Mouse (Mus musculus) layer of hippocampus, adult 9-11 months (tissue): ENCODE results near the gene Sptbn1.

Experiments used
- DNase-seq: peaks from one replicate; pipeline ENCODE4 v3.0.0; 2022

Gene Sptbn1

DNA sequence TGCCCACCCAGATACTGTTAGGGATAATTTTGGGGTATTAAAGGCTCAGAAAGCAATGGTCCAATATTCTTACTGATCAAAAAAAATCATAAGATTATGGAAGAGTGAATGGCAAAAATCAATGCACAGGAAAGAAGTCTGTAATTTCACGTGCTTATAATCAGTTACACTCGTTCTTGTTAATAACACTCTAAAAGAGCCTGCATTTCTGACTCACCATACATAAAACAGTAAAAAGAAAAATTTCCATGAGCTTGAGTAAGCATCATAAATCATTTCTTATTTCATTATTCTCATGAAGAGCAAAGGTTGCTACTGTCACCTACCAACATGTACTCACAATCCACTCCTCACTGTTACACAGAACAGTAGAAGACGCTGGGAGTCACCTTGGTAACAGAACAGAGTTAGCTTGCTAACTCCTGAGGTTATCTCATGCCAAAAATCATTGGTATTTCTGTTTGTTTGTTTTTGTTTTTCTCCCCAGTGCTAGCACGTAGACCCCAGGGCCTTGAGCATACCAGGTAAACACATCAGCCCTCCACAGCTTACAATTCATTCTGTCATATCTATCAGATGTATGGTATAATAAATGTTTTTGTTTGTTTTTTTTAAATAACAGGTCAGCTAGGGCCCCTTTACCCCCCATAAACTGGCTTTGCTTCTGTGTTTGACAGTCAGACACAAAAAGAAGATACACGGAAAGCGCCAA, 57.7 kb downstream of the Sptbn1 start:
- no peak for DNase-seq

GRCm38 (mm10) chr11:30209495-30209894, 58.5 kb downstream of the Sptbn1 start:
- DNase-seq: no peak

- DNase-seq: no peak
Measured at GRCm38 (mm10) chr11:30204398-30204797, 63.6 kb downstream of the Sptbn1 start.

GRCm38 (mm10) chr11:30200391-30200790, 67.6 kb downstream of the Sptbn1 start:
- no peak for DNase-seq

DNA sequence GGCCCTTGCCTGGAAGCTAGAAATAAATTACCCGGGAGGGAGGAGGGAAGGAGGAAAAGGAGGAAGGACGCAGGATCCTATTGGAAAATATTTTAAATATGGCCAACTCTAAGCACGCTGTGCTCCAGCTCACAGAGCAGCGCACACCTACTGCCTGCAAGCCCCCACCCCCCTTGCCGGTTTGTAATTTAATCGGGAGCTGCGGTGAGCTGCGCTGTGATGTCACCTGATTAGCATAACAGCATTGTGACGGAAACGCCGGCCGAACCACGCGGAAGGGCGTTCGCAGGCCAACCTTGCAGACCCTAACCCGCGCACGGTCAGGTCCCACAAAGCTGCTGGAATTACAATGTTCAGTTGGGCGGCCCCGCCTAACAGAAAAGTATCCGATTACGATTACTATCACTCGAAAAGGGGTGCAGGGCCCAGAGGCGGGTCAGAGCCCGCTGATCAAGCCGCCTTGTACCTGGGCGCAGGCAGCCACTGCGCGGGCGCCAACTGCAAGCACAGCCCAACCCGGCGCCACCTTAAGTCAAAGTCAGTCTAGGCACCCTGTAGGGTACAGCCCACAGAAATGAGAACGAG, 69.8 kb downstream of the Sptbn1 start:
- DNase-seq: no peak

GRCm38 (mm10) chr11:30197564-30198090, 70.3 kb downstream of the Sptbn1 start:
- no peak for DNase-seq

DNA sequence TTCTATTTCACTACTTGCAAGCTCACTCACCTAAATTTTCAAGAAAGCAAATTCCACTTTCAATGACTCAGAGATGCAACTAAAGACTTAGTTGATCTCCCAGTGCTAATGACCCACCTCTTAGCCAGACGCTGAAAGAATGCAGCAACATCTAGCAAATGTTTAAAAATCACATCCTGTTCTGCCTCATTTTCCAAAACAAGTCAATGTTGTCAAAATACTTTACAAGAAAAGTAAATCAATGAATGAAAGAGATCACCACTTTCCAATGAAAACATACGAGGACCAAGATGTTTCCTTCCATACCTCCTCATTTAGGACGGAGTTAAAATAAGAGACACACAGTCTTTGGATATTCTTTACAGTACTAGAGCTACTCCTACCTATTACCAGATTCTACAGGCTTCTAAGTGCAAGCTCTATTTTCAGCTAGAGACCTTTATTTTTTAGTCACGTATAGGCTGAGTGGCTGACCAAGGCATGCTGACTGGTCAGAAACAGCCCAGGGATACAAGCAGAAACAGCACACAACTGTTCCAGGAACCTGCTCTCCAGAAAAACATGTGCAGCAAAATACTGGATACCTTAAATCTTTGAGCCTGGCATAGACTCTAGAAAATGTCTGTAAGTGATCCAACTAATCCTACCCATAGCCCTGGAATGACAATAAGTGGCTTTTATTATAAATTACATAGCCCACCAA, 71.5 kb downstream of the Sptbn1 start:
- DNase-seq: no peak

GRCm38 (mm10) chr11:30195756-30196155, 72.2 kb downstream of the Sptbn1 start:
- no peak for DNase-seq

- no peak for DNase-seq
Measured at GRCm38 (mm10) chr11:30194800-30195199, 73.2 kb downstream of the Sptbn1 start.

- no peak for DNase-seq
Measured at GRCm38 (mm10) chr11:30190959-30191358, 77.0 kb downstream of the Sptbn1 start.

DNA sequence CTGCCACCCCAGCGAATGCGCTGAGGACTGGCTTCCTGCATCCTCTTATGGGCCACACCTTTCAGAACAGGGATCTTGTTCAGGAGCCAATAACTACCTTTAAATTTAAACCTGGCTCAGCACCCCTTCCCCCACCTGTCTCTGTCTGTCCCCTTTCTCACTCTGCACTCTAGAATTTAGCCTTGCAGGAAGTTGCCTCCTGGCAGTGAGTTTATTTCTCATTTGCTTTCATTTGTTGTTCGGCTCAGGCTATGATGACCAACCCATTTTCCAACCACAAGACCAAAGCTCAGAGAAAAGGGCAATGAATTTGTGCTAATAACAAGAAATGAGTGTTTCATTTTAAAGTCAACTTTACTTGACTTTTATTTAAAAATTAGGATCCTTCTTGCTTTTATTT, 77.9 kb downstream of the Sptbn1 start:
- DNase-seq: no peak

DNA sequence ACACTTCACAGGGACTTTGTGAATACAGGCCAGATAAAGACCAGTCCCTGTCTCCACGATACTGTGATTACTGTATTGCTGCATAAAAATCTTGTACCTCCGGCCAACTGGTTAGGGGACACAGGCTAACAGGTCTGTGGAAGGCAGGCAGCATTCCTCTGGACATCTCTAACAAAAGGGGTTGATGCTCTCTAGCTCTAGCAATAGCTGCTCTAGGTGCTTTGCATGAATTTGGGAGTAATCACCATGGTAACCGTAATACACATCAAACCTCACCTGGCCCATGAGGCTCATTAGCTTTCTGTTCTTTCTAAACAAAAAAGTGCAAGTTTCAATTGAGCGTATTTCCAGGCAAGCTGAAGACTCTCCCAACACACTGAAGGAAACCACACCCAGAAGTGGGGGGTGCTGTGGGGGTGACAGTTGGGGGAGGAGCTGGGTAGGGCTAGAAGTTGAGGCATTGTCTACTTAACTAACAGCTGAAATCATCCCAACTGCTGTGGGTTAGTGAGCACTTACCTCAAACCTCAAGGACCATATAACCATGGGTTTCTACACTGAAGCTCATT, 81.0 kb downstream of the Sptbn1 start:
- no peak for DNase-seq

GRCm38 (mm10) chr11:30184527-30184926, 83.4 kb downstream of the Sptbn1 start:
- no peak for DNase-seq

DNA sequence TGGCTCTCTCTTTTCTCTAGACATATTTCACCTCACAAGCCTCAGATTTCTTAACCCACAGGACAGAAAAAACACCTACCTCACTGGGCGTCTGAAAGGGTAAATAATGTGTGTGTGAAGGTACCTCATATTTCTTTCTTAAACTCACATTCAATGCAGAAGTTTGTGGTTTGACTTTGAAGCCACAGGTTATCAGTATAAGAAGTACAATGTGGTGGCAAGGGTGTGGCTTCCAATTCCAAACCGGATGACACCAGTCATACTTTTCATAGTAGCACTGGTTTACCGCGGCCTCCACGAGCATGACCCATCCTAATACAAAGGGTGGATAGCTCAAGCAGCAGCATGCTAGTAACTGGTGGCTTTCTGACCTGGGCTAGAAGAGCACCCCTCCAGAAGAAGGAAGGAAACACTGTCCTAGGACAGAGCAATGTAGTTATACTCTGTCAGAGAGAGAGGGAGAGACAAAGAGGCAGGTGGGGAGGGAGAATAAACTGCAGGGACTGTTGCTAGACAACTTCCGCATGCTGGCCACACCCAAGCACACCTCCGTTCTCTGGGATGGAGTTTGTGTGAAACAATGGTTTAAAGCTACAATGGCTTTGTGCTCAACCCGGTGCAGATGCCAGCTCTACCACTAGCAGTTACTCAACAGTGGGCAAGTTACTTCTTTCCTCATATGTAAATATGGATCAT, 85.1 kb downstream of the Sptbn1 start:
- DNase-seq: no peak

DNA sequence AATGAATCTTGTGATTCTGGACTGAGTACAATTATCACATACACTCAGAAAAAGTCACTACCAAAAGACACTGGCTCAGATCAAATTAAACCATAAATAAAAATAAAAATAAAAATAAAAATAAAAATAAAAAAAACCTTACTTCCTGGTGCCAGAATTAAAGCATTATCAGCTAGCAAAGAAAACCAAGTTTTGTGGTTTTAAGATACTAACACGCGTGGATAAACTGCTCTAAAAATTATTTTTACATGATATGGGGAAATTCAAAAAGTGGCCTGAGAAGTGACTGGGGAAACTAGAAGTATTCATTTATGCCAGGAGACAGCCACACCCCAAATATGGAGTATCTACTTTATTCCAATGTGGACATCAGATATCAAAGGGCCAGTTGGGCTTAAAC, 89.8 kb downstream of the Sptbn1 start:
- DNase-seq: no peak

- no peak for DNase-seq
Measured at GRCm38 (mm10) chr11:30177145-30177840, 90.7 kb downstream of the Sptbn1 start.

- no peak for DNase-seq
Measured at GRCm38 (mm10) chr11:30176111-30176510, 91.9 kb downstream of the Sptbn1 start.

GRCm38 (mm10) chr11:30175623-30176022, 92.4 kb downstream of the Sptbn1 start:
- no peak for DNase-seq

DNA sequence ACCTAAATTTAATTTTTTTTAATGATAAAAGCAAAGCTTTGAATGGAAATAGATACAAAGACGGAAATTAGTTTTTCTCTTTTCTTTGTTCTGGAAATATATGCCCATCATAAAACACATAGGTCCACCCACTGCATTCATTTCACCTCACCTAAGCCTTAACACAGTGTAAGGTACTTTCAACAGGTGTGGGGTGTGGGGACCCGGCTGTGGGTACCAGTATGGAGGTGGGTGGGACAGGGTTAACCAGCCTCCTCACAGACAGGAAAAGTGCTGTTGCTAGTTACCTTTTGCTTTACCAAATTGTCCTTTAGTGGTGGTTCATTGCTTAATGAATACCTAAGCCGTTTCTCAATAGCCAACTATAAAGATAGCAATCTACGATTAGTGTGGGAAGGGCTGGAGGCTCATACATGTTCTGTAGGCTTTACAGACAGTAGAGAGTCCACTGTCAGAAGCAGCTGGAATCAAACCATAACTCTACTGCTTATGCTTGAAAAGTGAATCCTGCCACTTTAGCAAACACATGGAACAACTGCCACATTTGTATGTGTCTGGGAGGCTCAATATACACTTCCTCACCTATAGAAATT, 96.3 kb downstream of the Sptbn1 start:
- DNase-seq: no peak

DNA sequence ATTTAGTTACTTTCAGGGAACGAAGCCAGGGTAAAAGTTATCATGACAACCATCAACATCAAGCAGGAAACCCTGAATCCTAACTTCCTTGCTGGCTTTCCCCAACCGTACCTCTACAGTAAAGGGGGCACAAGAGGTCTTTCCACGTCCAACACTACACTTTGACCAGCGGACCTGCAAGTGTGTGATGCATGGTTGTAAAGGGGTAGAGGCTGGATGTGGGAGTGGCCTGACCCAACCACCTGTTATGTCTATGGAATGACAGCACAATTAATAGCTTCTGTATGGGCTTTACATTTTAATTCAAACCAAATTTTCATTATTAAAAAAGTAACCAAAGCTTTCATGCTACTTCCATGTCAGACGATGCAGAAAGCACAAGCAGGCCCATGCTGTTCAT, 96.8 kb downstream of the Sptbn1 start:
- no peak for DNase-seq

DNA sequence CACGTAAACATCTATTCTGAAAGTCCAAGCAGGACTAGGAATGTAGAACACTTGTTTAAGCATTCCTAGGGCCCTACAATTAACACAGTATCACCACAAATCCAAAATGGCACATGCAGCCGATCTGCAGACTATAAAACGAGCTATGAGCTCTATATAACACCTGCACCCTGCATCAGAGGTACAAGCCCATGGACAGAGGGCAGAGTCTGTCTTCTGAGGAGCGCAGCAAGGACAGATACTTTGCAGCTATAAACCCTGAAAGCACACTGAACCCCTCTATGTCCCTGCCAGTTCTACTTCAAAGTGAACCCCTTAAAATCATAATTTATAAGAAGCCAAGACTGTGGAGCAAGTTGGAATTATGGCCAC, 101.4 kb downstream of the Sptbn1 start:
- no peak for DNase-seq
